Mouse (Mus musculus): ENCODE results near the gene Dvl1.

DNA sequence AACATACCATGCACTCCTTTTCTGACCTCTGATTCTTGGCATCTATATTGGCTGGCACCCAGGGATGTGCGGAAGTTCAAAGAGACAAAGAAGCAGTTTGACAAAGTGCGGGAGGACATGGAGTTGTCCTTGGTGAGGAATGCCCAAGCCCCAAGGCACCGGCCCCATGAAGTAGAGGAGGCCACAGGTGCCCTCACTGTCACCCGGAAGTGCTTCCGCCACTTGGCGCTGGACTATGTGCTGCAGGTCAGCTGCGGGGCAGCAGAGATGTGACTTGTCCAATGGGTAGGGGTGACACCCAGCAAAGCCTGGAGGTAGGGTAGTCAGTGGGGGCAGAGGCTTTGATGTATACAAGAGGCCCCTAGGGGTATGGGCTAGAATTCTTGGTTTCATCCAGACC is 52.2 kb downstream of the Dvl1 start:
- no peak for TF ChIP-seq POLR2A (IDR thresholded peaks at IDR 0.05; ENCODE audit: low read depth, low read length)
- TF ChIP-seq CTCF (conservative IDR thresholded peaks at IDR 0.05 in 1 of 2, IDR thresholded peaks at IDR 0.05 in 1 of 2; ENCODE audit: low read depth in 2 of 2, low read length in 2 of 2) = no peak
- no peak for TF ChIP-seq EP300 (IDR thresholded peaks at IDR 0.05; ENCODE audit: low read length)
- no peak for TF ChIP-seq MEF2A (IDR thresholded peaks at IDR 0.05; ENCODE audit: borderline replicate concordance, low read depth, low read length)
- TF ChIP-seq E2F4 (IDR thresholded peaks at IDR 0.05; ENCODE audit: insufficient replicate concordance, low read depth, low read length) = no peak
- TF ChIP-seq MAFK (IDR thresholded peaks at IDR 0.05; ENCODE audit: insufficient replicate concordance, low read length) = no peak
- TF ChIP-seq TCF12 (IDR thresholded peaks at IDR 0.05; ENCODE audit: low read depth, low read length) = no peak
- no peak for TF ChIP-seq ZNF384 (IDR thresholded peaks at IDR 0.05; ENCODE audit: low read depth, low read length)
- TF ChIP-seq USF2 (conservative IDR thresholded peaks at IDR 0.05; ENCODE audit: low read depth, low read length) = no peak
- TF ChIP-seq CHD2 (IDR thresholded peaks at IDR 0.05; ENCODE audit: low read length) = no peak
- no peak for TF ChIP-seq MAX (IDR thresholded peaks at IDR 0.05; ENCODE audit: low read length)
- TF ChIP-seq NELFE (IDR thresholded peaks at IDR 0.05; ENCODE audit: low read depth, low read length) = no peak

All from CH12.LX (cell line).